Mouse (Mus musculus): ENCODE measurements around the gene Tmem189.

Tmem189 gene

DNA sequence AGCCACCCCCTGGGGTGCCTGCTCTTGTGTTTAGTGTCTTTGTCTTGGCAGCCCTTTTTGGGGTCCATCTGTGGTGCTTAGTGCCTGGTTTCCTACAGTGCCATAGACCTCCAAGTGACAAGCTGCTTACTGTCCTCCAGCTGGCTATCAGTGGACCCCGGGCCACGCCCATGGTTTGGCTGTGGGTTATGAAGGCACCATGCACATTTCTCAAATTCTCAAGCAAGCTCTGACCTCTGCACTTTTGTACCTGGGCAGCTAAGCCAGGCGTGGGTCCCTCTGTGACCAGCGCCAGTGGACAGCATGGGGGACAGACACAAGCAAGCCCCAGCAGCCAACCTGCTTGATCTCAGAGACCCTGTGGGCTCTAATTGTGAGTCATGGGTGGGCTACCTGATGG lies 14.8 kb upstream of the Tmem189 start:
- no peak for ATAC-seq (ENCODE audit: insufficient number of reproducible peaks, low FRiP score, low TSS enrichment)

GRCm38 (mm10) chr2:167702126-167702525 lies 12.5 kb upstream of the Tmem189 start:
- ATAC-seq (ENCODE audit: insufficient number of reproducible peaks, low FRiP score, low TSS enrichment): no peak

- ATAC-seq (ENCODE audit: insufficient number of reproducible peaks, low FRiP score, low TSS enrichment): no peak
Measured at GRCm38 (mm10) chr2:167701472-167701871, 11.8 kb upstream of the Tmem189 start.

DNA sequence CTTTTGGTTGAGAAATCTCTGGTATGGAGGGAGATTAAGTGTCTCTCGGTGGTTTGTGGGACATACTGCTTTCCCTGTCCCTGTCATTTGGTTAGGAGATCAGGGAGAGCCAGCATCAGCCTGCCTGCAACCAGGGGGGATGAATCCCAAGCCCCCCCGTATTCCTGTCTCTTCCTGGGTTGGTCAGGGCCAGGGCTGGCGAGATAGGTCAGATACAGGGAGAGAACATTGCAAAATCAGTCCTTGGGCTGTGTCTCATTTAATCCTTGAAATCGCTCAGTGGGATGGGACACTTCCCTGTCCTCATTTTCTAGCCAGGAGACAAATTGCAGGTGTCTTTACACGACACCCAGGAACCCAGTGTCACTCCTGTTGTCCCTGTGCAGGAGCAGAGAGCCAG lies 10.4 kb upstream of the Tmem189 start:
- ATAC-seq (ENCODE audit: insufficient number of reproducible peaks, low FRiP score, low TSS enrichment): no peak

DNA sequence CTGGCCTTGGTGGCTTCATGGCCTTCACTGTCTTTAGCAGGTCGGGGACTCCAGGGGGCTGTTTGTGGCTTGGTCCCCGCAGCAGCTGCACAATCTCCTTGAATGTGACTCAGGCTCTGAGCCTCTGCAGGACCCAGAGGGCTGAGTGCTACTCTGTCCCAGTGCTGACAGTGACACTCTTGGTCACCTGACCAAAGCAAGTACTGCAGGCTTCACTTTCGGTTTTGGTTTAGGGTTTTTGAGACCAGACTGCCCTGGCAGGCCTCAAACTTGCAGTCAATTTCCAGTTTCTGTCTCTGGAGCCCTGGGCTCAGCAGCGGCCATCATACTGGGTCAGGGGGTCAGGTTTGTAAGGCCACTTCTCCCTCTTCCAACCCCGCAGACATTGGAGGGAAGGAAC lies 8.3 kb upstream of the Tmem189 start:
- no peak for ATAC-seq (ENCODE audit: insufficient number of reproducible peaks, low FRiP score, low TSS enrichment)

GRCm38 (mm10) chr2:167696143-167696542 lies 6.5 kb upstream of the Tmem189 start:
- no peak for ATAC-seq (ENCODE audit: insufficient number of reproducible peaks, low FRiP score, low TSS enrichment)

- ATAC-seq (ENCODE audit: insufficient number of reproducible peaks, low FRiP score, low TSS enrichment): no peak
Measured at GRCm38 (mm10) chr2:167695491-167695890, 5.9 kb upstream of the Tmem189 start.

DNA sequence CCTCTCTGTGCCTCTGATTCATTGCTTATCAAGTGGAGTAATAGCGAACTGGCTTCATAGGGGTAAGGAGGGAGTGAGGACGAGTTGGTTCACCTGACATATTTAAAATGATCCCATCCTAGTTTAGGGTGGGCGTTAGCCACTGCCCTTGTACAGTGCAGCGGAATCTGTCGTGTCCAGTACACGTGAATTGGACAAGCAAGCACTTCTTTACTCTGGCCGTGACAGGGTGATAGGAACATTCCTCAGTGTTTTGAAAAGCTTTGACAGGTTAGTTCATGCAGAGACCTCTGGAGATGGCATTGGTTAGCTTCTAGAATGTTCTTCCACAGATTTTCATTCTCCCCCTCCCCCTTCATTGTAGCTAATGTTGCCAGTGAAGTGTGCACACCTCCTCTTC lies 5.3 kb upstream of the Tmem189 start:
- ATAC-seq (ENCODE audit: insufficient number of reproducible peaks, low FRiP score, low TSS enrichment): no peak

DNA sequence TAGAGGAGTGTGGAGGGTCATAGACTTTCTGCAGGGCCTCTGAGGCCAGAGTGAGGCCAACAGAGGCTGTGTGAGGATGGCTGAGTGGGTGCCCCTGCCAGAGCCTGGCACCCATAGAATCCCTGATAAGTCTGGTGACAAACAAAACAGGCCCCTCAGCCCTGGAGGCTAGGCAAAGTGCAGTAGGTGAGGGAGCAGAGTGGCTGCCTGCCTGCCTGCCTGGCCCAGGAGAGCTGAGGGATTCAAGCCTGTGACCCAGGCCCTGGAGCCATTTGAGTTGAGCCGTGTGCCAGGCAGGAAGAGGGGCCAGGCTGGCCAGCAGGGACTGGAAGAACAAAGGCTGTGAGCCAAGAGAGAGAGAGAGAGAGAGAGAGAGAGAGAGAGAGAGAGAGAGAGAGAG lies 4.6 kb upstream of the Tmem189 start:
- no peak for ATAC-seq (ENCODE audit: insufficient number of reproducible peaks, low FRiP score, low TSS enrichment)

DNA sequence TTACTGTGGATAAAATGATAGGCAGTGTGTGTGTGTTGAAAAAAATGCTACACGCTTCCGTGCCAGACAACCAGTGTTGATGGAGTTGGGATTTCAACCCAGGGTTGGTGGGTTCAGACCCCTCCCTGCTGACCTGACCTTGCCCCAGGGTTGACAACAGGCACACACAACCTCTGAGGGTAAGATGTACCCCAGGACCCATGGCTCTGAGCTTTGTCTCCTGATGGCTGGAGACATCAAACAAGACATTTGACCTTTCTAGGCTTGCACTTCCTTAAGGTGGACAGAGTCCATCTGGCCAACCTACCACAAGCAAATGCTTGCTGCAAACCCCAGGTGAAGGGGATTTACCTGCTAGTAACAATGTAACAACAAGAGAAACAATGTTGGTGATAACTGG lies 3.9 kb upstream of the Tmem189 start:
- no peak for ATAC-seq (ENCODE audit: insufficient number of reproducible peaks, low FRiP score, low TSS enrichment)

- no peak for ATAC-seq (ENCODE audit: insufficient number of reproducible peaks, low FRiP score, low TSS enrichment)
Measured at GRCm38 (mm10) chr2:167692831-167693230, 3.2 kb upstream of the Tmem189 start.

GRCm38 (mm10) chr2:167691871-167692661 lies 2.4 kb upstream of the Tmem189 start:
- no peak for ATAC-seq (ENCODE audit: insufficient number of reproducible peaks, low FRiP score, low TSS enrichment)

- ATAC-seq (ENCODE audit: insufficient number of reproducible peaks, low FRiP score, low TSS enrichment): no peak
Measured at GRCm38 (mm10) chr2:167691410-167691809, 1.8 kb upstream of the Tmem189 start.

DNA sequence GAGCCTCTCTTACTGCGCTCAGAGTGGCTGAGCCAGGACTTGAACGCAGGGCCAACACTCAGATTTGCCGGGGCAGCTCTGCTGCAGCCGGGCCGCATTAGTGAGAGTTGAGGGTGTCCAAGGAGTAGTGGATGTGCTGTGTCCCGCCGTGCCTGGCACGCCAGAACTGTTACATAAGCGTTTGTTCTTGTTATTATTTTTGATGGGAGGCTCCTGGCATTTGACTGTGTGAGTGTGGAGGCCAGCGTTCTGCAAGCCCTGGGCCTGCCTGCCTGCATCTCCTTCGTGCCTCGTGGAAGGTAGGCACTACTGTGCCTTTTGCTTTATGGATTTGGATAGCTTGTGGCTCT lies 1.3 kb upstream of the Tmem189 start:
- ATAC-seq (ENCODE audit: insufficient number of reproducible peaks, low FRiP score, low TSS enrichment): no peak

DNA sequence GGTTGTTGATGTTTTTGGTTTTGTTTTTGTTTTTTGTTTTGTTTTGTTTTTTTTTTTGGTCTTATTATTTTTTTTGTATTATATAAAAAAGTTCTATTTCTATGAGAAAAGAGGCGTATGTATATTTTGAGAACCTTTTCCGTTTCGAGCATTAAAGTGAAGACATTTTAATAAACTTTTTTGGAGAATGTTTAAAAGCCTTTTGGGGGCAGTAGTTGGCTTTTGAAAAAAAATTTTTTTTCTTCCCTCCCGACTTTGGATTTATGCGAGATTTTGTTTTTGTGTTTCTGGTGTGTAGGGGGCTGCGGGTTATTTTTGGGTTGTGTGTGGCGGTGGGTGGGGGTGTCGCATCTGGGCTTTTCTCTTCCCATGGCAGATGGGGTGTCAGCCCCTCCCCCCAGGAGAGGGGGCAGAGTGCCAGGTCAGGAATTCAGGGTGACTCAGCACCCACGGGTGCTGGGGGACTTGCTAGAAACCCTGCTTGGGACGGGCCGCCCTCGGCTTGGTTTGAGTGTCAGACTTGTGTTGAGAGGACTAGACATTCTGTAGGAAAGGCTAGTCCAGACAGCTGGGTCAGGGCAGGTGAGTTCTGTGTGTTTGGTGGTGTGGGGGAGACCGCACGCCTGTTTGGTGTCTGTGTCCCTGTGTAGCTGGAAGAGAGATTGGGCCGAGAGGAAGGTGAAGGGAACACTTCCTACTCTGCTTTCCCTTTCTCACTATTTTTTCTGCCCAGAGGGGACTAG lies 768 bp upstream of the Tmem189 start:
- no peak for ATAC-seq (ENCODE audit: insufficient number of reproducible peaks, low FRiP score, low TSS enrichment)

DNA sequence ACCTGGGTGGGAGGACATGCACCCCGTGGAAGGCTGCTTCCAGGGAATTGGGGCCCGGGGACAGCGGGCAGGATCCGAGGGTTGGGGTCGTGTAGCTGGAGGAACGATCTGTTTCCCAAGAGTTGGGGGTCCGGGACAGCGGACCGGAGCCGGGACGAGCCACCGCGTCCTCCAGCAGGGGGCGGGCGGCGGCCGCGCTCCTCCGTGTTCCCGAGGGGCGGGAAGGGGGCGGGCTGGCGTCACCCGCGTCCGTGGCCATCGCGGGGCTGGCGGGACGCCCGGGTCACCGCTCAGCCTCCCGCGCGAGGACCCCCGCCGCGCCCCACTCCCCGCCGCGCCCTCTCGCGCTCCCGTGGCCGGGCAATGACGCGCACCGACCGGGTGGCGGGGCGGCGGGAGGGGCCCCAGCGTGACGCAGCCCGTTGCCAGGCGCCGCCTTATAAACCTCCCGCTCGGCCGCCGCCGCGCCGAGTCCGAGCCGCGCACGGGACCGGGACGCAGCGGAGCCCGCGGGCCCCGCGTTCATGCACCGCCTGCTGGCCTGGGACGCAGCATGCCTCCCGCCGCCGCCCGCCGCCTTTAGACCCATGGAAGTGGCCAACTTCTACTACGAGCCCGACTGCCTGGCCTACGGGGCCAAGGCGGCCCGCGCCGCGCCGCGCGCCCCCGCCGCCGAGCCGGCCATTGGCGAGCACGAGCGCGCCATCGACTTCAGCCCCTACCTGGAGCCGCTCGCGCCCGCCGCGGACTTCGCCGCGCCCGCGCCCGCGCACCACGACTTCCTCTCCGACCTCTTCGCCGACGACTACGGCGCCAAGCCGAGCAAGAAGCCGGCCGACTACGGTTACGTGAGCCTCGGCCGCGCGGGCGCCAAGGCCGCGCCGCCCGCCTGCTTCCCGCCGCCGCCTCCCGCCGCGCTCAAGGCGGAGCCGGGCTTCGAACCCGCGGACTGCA lies 847 bp downstream of the Tmem189 start, which contains the start of gene Cebpb:
TSS of gene Cebpb (plus strand) at position 418 of the 954 bp plus-strand sequence.
- peak; percentile 23; the same call in 1 of the 2 replicates for ATAC-seq (ENCODE audit: insufficient number of reproducible peaks, low FRiP score, low TSS enrichment)

- ATAC-seq (ENCODE audit: insufficient number of reproducible peaks, low FRiP score, low TSS enrichment): 0 out of 2 replicates have a peak, but pooled peaks have one; percentile 8
Measured at GRCm38 (mm10) chr2:167688126-167688497, 1.5 kb downstream of the Tmem189 start.

DNA sequence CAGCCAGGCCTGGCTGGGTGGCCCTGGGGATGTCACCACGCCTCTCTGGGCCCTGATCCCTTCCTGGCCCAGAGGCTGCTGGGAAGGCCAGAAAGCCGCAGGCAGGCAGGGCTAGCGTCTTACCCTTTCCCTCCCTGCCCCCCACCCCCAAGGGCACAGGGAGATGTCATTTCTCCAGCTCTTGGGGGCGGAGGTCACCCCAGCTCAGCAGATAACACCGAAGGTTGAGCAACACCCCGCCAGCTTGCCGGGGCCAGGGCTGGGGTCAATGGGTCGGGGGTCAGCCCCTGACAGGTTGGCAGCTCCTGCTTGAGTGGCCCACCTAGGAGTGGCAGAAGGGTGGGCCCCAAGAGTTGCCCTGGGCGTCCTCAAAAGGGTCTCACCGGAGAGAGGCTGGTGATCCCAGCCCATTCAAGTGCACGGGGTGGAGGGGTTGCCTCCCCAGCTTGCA lies 1.9 kb downstream of the Tmem189 start:
- ATAC-seq (ENCODE audit: insufficient number of reproducible peaks, low FRiP score, low TSS enrichment): no peak

- ATAC-seq (ENCODE audit: insufficient number of reproducible peaks, low FRiP score, low TSS enrichment): no peak
Measured at GRCm38 (mm10) chr2:167687250-167687586, 2.4 kb downstream of the Tmem189 start.

DNA sequence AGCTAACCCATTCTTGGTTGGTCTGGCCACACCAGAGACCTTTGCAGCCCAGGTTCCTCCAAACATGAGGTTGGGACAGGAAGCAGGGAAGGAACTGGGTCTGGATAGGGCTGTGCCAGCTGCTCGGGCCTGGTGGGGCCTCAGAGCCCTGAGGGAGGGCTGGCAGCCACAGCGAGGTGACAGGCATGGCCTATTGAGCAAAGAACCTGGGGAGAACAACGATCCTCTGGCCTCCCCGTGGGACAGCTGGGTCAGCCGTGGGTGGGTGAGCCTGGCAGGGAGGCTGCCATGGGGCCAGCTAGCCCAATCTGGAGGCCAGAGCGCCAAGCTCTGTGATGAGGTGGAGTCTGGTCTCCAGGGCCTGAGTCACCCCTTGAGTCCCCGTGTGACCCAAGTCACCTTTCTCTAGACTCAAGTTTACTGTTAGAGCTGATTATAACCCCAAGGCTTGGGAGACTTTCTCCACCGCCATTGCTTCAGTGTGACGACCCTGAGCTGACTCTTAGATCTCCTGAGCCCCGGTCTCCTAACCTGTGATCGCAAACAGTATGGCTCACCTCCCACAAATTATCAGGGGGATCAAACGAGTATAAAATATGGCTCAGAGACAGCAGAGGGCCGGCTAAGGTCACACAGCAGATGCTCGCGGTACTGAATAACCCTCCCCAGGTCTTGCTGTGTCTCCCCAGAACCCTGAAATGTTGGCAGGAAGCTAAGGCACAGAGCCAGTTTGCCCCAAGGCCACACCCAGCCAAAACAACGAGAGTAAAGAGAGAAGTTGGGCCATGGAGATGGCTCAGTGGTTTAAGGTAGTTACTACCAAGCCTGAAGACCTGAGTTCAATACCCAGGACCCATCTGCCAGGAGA lies 3.0 kb downstream of the Tmem189 start:
- no peak for ATAC-seq (ENCODE audit: insufficient number of reproducible peaks, low FRiP score, low TSS enrichment)
